Mouse (Mus musculus) activated CD4-positive, CD25-positive, alpha-beta regulatory T cell, adult 4 months (primary cell): ENCODE measurements around the gene Slc52a3. TPM values are rescaled to one million over a fixed set of nuclear protein-coding genes. Genes with fewer than 3 reads are reported as not detected.

Source experiments
- ATAC-seq: one replicate; pipeline ENCODE4 v1.8.0; 2017
- polyA plus RNA-seq, 2 experiments: library from polyadenylated mRNA; unstranded; fragments of 100-300 nt; shearing (Covaris generic); gene quantifications; one replicate each; pipeline ENCODE4 v1.2.1; 2017

Gene Slc52a3
- polyA plus RNA-seq, 2 experiments from 2014 or later, result 7.3 to 8.4 TPM

GRCm38 (mm10) chr2:152048981-152049441 is 52.7 kb downstream of the Slc52a3 start:
- no peak for ATAC-seq

GRCm38 (mm10) chr2:152049611-152050270 is 53.4 kb downstream of the Slc52a3 start:
- no peak for ATAC-seq

GRCm38 (mm10) chr2:152050316-152050715 is 54.0 kb downstream of the Slc52a3 start:
- ATAC-seq, result no peak

GRCm38 (mm10) chr2:152051985-152052384 is 55.7 kb downstream of the Slc52a3 start:
- ATAC-seq, result no peak

GRCm38 (mm10) chr2:152055406-152055805 is 59.1 kb downstream of the Slc52a3 start:
- ATAC-seq, result no peak

- ATAC-seq, result no peak
Measured at GRCm38 (mm10) chr2:152056368-152057251, 60.3 kb downstream of the Slc52a3 start.

GRCm38 (mm10) chr2:152057252-152057563 is 60.9 kb downstream of the Slc52a3 start:
- no peak for ATAC-seq

Other genes starting within 250 kb of the Slc52a3 start
- gene Rspo4, start 153.6 kb upstream of the Slc52a3 start, polyA plus RNA-seq, result not detected
- not detected for gene Angpt4, start 85.3 kb upstream of the Slc52a3 start, polyA plus RNA-seq
- 10 to 100 TPM; 15.2 to 27.5 TPM for gene Fam110a, start 16.3 kb upstream of the Slc52a3 start, polyA plus RNA-seq
- gene Scrt2, start 85.0 kb downstream of the Slc52a3 start, polyA plus RNA-seq, result not detected
- gene Srxn1, start 109.0 kb downstream of the Slc52a3 start, polyA plus RNA-seq, result 1 to 10 TPM in 1 of 2 experiments, under 1 TPM in 1; 0.92 to 1.5 TPM
- gene Tcf15, start 147.1 kb downstream of the Slc52a3 start, polyA plus RNA-seq, result not detected
- gene Csnk2a1, start 230.3 kb downstream of the Slc52a3 start, polyA plus RNA-seq, result 10 to 100 TPM; 68.0 to 91.6 TPM